Mouse (Mus musculus) small intestine, adult 2 months (tissue): ENCODE data around the gene Washc4. TPM values are rescaled to one million over a fixed set of nuclear protein-coding genes. Genes with fewer than 3 reads are reported as not detected.
"Not testable (repeated sequence)": the region's sequence is repeated elsewhere in the genome, so short reads cannot be mapped to it uniquely, and the experiment has no call there.

Experiments used
- H3K27ac ChIP-seq: fragments of 200-500 bp; 2 replicates; pipeline ENCODE4 v1.5.1; 2012; ENCODE audit warnings: low read depth, low read length, control low read depth, inconsistent platforms; ENCODE audit not compliant: insufficient read depth
- H3K27me3 ChIP-seq: fragments of 200-500 bp; 2 replicates; pipeline ENCODE4 v1.6.1; 2012; ENCODE audit warnings: mild to moderate bottlenecking, moderate library complexity, low read length, inconsistent platforms; ENCODE audit not compliant: control insufficient read depth, insufficient read depth
- H3K36me3 ChIP-seq: fragments of 200-500 bp; 2 replicates; pipeline ENCODE4 v1.6.1; 2012; ENCODE audit warnings: mild to moderate bottlenecking, low read length, control low read depth, inconsistent platforms; ENCODE audit not compliant: control insufficient read depth, insufficient read depth
- H3K4me1 ChIP-seq: fragments of 200-500 bp; 2 replicates; pipeline ENCODE4 v1.6.1; 2012; ENCODE audit warnings: low read length, inconsistent platforms, mixed read lengths; ENCODE audit not compliant: control insufficient read depth, insufficient read depth, insufficient read length
- H3K4me3 ChIP-seq: fragments of 200-500 bp; 2 replicates; pipeline ENCODE4 v1.5.1; 2012; ENCODE audit warnings: low read depth, mild to moderate bottlenecking, control low read depth, inconsistent platforms, low read length, moderate library complexity
- CTCF ChIP-seq: fragments of 200-500 bp; IDR thresholded peaks from 2 replicates; pipeline ENCODE4 v1.5.1; 2012; ENCODE audit warnings: low read depth, mild to moderate bottlenecking, control low read depth, inconsistent platforms, low read length, moderate library complexity, mixed read lengths; ENCODE audit not compliant: insufficient replicate concordance, insufficient read length; ENCODE audit errors: extremely low read depth
- POLR2A ChIP-seq: fragments of 200-500 bp; IDR thresholded peaks from 2 replicates; pipeline ENCODE4 v1.6.1; 2012; ENCODE audit warnings: low read depth, mild to moderate bottlenecking, control low read depth, inconsistent platforms, low read length, moderate library complexity
- WGBS: fragments of 180-500 bp; shearing (Covaris S2); methylation state at CpG from one replicate; pipeline ENCODE4 v1.1.7; 2018; 5-methylcytosine and 5-hydroxymethylcytosine counted together
- polyA plus RNA-seq: library from polyadenylated mRNA; depleted of rRNA; stranded (reverse); fragments of >200 nt; gene quantifications from 2 replicates; pipeline ENCODE4 v1.2.3, GENCODE M21; 2012; rRNA removed

The Washc4 gene
- 0.32 and 0.57 TPM in 2 replicates for polyA plus RNA-seq

DNA sequence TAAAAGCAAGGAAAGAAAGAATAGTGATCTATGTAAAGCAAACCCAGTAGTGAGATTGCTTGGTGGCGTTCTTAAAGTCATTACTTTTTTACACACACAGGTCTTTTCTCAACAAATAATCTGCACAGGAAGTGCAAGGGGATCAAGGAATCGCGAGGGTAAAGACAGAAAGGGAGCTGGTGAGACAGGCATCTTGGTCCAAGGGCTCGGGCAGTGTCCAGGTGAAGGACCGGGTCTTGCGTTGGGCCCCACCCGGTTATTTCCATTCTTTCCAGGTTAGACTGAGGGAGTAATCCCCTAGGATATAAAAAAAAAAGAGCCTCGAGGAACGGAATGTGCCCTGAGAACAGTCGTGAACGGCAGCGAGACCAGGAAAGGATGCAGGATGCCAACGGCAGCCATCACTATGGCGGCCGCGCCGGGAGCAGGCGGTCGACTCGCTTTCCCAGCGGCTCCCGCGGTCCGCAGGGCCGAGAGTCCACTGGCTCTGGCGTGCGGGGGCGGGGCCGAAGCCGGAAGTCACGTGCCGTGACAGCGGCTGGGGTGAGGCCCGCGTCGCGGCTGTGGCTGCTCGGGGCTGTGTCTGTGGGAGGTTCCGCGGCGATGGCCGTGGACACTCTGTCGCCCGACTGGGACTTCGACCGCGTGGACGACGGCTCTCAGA, at the start of gene Washc4:
Gene Washc4 (plus strand): TSS at position 314 of the 664 bp plus-strand sequence.
- 3% methylated on average over 49 of the region's 49 CpGs for WGBS

DNA sequence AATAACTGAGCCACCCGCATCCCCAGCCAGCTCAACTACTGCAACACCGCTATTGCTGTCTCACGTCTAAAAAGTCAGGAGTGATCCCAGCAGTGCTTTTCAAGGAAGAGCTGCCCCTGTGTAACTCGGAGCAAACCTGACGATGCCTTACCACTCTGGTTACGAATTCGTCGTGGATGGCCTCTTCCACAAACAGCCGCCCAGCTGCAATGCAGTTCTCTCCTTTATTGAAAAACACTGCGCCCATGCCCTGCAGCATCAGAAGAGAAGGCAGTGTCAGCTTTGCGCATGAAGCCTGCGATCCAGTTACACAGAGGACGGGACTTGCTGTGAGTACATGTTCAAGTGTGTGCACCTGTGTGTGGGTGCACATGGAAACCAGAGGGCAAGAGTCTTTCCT, 46.2 kb upstream of the Washc4 start:
- WGBS, result 88% methylated on average over 13 of the region's 13 CpGs
- TF ChIP-seq CTCF (no peak), POLR2A (no peak)
- Histone ChIP-seq H3K27me3 (no peaks in the 10 kb centered on the region), H3K36me3 (no peaks in the 10 kb centered on the region), H3K4me3 (no peak overlapping the region), H3K4me1 (no peaks in the 10 kb centered on the region), H3K27ac (no peak overlapping the region)

More for the DNA sequence above, at the start of gene Washc4:
- Histone ChIP-seq H3K27ac (peak within 1 kb of the TSS; percentile 65), H3K4me3 (peak within 1 kb of the TSS; percentile 95), H3K36me3 (peaks cover 4% of the 10 kb centered on the region; the same call in 1 of the 2 replicates), H3K4me1 (no peaks in the 10 kb centered on the region), H3K27me3 (no peaks in the 10 kb centered on the region)
- TF ChIP-seq POLR2A (peak; percentile 46; the same call in 1 of the 2 replicates), CTCF (no peak)

DNA sequence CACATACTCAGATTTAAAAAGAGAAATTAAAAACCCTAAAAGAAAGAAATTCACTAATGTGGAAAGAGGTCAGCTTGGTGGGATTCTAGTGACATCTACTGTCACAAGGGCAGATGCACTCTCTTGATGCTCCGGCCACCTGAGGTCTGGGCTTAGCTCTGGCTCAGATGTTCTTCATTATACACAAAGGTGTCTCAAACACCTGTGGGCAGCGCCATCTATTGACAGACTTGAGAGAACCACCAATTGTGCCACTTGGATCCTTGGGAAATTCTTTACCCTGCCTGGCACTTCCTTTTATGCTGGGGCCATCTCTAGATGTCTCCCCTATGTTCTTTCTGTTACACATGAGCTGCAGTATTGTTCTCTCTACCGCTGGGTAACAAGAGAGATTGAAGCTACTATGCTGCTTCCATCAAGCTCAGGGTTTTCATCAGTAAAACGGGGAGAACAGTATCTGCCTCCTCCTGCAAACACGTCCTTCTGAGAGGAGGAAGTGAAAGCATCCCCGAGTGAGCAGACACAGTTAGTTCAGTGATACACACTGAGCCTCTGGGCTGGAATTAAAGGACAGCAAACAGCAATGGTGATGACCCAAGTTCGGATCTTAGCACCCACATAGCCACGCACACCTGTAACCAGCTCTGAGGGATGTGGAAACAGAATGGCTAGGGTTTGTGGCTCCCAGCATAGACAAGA, 34.4 kb upstream of the Washc4 start:
- no peaks in the 10 kb centered on the region for H3K27me3 ChIP-seq
- no peak overlapping the region for H3K4me3 ChIP-seq
- 52% methylated on average over 8 of the region's 8 CpGs for WGBS
- H3K36me3 ChIP-seq, result no peaks in the 10 kb centered on the region
- no peak overlapping the region for H3K27ac ChIP-seq
- H3K4me1 ChIP-seq, result no peaks in the 10 kb centered on the region
- no peak for TF ChIP-seq POLR2A
- TF ChIP-seq CTCF, result peak; percentile 57; the same call in 1 of the 2 replicates

DNA sequence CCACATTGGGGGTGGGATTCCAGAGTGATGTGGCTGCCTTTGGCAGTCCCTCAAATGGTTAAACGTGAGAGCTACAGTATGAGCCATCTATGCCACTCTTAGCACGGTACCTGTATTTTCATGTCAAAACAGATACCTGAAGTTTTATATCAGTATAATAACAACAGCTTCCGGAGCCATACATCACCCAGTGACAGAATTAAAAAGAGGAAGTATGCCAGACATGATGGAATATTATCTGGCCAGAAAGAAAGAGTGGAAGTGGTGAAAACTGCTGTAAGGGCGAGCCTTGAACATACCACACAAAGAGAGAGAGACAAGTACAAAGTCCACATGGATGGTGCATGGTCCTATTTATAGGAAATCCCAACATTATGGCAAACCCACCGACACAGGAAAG, 32.2 kb upstream of the Washc4 start:
- Histone ChIP-seq H3K27ac (no peak overlapping the region), H3K27me3 (no peaks in the 10 kb centered on the region), H3K4me1 (no peaks in the 10 kb centered on the region), H3K36me3 (no peaks in the 10 kb centered on the region), H3K4me3 (no peak overlapping the region)
- TF ChIP-seq CTCF (no peak), POLR2A (no peak)
- WGBS, result 71% methylated on average over 5 of the region's 5 CpGs

DNA sequence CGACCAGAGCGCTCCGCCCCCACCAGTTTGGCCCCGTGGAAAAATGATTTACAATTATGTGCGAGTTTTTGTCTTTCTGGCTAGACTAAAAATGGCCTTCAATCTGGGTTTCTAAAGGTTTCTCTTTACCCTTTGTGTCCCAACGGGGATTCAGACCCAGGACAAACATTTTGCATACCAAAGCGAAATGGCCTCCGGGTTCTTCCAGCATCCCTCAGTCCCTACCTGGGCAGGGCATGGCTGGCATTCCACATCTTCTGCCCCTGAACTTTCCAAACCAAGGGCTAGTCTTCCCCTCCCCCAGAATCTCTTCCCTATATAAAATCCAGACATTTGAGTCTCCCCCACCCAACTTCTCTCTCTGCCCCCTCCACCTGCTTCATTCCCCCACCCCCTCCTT, 29.8 kb upstream of the Washc4 start:
- WGBS, result 85% methylated on average over 8 of the region's 8 CpGs
- H3K27ac ChIP-seq, result no peak overlapping the region
- no peak overlapping the region for H3K4me3 ChIP-seq
- H3K36me3 ChIP-seq, result no peaks in the 10 kb centered on the region
- no peaks in the 10 kb centered on the region for H3K27me3 ChIP-seq
- no peaks in the 10 kb centered on the region for H3K4me1 ChIP-seq
- no peak for TF ChIP-seq POLR2A

DNA sequence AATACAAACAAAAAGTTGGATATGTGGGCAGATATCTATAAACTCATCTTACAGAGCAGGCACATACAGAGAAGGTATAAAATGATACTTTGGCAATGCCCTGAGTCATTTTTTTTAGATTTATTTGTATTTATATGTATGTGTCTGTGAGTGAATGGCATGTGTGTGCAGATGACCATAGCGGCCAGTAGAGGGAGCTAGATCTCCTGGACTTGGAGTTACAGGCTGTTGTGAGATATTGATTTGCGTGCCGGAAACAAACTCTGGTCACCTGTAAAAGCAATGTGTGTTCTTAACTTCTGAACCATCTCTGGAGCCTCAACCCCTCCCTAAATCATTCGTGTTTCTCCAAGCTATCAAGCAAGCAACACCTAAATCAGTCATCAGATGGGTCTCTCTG, 22.6 kb upstream of the Washc4 start:
- H3K36me3 ChIP-seq, result no peaks in the 10 kb centered on the region
- 82% methylated on average over 4 of the region's 4 CpGs for WGBS
- H3K4me1 ChIP-seq, result no peaks in the 10 kb centered on the region
- TF ChIP-seq POLR2A, result no peak
- TF ChIP-seq CTCF, result no peak
- H3K27ac ChIP-seq, result no peak overlapping the region
- no peaks in the 10 kb centered on the region for H3K27me3 ChIP-seq
- no peak overlapping the region for H3K4me3 ChIP-seq

DNA sequence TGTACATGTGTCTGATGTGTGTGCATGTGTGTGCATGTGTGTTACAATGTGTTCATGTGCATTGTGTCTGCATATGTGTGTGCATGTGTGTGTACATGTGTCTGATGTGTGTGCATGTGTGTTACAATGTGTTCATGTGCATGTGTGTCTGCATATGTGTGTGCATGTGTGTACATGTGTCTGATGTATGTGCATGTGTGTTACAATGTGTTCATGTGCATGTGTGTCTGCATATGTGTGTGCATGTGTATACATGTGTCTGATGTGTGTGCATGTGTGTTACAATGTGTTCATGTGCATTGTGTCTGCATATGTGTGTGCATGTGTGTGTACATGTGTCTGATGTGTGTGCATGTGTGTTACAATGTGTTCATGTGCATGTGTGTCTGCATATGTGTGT, 19.3 kb upstream of the Washc4 start:
- not testable (repeated sequence) for H3K4me3 ChIP-seq, H3K27ac ChIP-seq, H3K36me3 ChIP-seq, H3K4me1 ChIP-seq, H3K27me3 ChIP-seq
